Mouse (Mus musculus) frontal cortex, postnatal 36 days (tissue): Measurements from ENCODE around the gene Ccnt1.
"Not testable (repeated sequence)": the region's sequence is repeated elsewhere in the genome, so short reads cannot be mapped to it uniquely, and the experiment has no call there.

Source experiments
- DNase-seq, 2 experiments: peaks; one replicate each; pipeline ENCODE4 v3.0.0; 2022; ENCODE audit warnings: low spot score in 2 of 2

Gene Ccnt1

DNA sequence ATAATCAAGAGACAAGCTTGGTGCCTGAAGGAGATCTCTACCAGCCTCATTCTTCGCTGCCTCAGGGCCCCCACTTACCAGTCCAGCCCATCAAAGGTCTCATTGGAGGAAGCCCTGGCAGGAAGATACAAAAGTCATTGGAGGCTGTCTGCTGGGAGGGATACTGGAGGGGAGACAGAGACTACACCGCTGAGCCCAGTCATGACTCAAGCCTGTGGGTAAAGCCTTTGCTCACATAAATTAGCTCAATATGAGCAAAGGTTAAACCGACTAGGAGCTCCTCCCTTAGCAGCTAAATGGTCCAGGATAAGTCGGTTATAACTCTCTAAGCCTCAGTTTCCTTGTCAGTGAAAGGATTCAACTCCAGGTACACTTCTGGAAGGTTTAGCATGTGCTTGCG is 24.3 kb upstream of the Ccnt1 start:
- no peak for DNase-seq

DNA sequence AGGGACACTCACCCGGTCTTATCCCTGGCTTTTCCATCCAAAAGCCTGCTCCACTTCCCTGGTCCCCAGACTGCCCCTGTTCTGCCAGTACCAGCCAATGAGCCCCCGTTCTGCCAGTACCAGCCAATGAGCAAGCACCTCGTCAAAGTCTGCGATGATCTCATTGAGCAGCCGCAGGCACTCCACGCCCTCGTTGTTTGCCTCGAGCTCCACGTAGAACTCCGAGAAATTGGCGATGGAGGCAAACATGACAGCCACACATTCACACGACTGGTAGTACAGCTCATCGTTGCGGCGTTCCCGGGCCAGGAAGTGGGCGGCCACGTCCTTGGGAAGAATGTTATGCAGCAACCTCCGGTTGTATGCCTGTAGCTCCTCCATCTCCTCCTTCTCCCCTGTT is 23.5 kb upstream of the Ccnt1 start:
- peak; percentile 48 to 51 for DNase-seq

DNA sequence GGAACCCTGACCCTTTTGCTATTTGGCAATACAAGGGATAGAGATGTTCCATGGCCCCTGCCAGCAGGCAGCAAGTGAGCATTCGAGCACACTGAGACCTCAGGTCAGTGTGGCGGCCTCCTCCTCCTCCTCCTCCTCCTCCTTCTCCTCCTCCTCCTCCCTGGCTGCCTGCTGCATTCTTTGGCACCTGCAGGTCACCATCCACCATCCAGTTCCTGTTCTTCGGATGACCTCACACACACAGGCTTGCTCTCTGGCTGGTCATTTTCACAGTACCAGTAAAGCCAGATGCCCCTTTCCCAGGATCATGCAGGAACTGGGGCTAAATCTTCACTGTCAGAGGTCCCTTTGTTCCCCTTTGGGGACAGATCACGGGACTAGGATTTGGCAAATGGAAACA is 20.7 kb upstream of the Ccnt1 start:
- no peak for DNase-seq

DNA sequence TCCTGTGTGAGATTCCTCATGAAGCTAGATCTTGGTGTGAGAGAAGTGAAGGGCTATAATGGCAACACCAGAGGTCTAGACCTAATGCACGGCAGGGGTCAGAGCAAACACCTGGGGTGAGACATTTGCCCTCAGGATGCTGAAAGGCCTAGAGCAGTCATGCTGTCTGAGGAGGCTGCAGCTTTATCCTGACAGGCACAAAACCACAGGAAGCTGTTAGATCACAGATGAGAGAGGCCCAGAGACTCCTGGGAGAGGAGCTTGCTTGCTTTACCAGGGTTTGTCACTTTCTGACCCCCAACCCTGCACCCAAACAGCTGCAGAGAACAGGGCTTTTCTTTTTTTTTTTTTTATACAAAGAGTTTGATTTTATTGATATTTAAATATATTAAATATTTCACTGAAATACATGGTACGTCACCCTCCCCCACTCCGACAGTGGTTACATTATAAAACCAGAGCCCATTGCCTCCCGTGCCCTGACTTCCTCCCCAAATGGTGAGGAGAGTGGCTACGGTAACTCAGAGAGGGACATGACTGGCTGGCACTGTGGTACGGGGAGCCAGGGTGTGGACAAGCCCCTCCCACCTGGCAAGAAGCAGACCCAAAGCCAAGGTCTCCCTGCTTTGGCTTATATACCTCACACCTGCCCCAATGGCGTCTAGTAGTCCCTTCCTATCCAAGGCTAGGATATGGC is 19.1 kb upstream of the Ccnt1 start:
- DNase-seq, result no peak

DNA sequence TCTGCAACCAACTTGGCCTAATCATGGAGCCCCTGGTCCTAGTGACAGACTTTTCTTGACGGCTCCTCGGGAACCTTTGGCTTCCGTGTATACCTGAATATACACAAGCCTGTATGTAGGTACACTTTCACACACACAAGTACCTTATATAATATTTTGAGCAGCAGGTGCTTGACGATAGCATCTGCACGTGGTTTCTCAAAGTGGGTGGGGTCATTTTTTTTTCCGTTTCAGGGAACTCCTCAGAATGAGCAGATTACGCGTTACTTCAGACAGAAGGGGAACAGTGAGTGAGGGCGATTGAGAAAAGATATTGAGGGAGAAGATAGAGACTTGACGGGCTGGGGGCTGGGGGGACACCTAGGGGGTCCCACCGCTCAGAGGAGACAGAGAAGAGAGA is 17.0 kb upstream of the Ccnt1 start:
- DNase-seq, result no peak

DNA sequence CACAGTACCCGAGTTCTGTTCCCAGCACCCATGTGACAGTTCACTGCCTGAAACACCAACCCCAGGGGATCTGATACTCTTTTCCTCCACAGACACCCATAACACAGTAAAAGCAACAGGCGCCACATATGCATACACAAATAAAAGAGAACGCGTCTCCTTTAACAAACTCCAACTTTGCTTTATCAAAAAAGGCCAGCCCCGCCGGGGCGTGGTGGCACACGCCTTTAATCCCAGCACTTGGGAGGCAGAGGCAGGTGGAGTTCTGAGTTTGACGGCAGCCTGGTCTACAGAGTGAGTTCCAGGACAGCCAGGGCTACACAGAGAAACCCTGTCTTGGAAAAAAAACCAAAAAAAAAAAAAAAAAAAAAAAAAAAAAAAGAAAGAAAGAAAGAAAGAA is 15.4 kb upstream of the Ccnt1 start:
- not testable (repeated sequence) for DNase-seq

DNA sequence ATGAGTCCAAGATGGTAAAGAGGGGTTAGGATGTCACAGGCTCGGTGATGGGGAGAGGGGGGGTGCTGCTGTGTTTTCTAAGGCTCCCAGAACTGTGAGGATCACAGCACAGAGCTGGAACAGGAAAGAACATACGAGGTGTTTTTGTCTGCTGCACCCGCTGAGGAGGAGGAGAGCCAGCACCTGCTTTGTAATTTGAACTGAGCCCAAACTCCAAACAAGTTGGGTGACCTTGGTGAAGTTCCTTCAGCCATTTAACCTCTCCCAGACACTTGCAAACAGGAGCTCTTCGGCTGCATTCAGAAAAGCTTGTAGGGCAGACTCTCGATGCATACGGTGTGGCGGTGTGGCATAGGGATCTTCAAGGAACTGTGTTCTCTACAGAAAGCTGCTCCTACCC is 14.7 kb upstream of the Ccnt1 start:
- DNase-seq, result no peak

DNA sequence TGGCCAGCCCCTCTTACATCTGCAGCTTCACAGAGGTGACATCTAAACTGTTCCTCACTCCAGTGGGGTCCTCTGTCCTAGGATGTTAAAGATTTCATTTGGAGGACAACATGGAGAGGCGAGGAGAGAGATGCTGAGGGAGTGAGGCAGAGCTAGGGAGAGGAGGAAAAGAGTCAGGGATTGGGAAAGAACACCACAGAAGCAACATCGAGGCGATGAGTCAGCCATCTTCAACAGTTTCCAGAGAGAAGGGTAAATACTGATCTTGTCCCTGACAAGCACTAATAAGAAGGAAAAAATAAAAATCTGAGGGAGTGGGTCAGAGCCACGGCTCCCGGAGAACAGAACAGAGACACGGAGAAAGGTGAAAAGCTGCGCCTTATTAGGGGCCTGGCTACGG is 12.3 kb upstream of the Ccnt1 start:
- DNase-seq, result no peak

DNA sequence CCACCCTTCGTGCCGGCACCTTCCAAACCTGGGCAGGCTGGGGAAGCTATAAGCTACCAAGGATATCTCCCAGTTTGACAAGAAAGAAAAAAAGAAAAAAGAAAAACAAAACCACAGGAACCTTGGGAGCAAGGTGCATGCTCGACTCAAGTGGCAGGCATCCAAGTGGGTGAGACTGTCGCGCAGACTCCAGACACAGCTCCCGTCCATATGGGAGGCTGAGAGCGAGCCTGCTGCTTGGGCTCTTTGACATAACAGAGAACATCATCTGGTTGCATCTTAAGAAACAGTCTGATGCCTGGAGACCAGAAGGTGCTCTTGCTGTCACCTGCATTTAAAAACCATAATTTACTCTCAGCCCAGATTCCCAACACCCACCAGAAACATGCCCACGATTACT is 11.7 kb upstream of the Ccnt1 start:
- DNase-seq, result peak in 1 of 2 experiments; percentile 22

DNA sequence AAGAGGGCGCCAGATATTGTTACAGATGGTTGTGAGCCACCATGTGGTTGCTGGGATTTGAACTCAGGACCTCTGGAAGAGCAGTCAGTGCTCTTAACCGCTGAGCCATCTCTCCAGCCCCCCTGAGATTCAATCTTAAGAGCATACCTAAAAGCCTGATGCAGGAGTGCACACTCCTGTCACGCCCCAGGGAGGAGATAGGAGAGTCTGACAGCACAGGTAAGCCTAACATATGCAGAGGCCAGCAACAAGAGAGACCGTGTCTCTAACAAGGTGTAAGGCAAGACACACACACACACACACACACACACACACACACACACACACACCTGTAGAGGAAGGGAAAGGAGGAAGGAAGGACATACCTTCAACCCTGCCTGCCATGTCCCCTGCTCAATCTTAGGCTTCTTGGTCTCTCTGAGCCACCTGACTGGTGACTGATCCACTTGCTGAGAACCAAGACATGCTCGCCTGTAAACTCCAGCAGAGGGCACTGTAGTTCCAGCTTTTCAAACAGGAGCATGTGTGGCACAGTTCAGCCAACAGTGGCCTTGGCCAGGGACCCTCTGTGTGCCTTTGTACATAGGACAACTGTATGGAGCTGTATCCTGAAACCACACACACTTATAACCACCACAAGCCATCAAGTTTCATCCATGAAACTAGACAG is 9.2 kb upstream of the Ccnt1 start:
- peak; percentile 63 to 84 for DNase-seq

DNA sequence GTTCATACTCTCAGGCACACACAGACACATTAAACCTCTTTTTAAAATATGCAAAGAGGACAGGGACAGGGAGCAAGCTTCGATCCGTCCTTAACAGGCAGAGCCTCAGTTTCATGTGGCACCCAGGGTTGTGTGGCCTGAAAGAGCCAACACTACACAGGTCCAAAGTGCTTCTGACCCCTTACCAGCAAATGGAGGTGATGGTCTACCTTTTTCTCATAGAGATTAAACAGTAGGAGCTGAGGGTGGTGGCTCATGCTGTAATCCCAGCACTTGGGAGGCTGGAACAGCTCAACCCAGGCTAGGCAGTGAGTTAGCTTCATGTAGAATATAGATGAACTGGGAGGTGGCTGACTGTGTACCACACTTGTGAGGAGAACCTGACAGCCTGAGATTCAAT is 8.6 kb upstream of the Ccnt1 start:
- DNase-seq, result no peak

DNA sequence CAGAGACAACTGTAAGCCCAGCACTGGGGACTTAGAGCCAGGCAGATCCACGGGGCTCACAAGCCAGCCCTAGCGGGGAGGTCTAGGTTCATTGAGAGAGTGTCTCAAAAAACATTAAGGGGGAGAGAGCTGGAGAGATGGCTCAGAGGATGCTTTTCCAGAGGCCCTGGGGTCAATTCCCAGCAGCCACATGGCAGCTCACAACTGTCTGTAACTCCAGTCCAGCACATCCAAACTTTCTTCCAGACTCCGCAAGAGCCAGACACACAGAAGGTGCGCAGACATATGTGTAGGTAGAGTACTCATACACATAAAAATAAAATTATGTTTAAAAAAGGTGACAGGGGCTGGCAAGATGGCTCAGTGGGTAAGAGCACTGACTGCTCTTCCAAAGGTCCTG is 2.6 kb upstream of the Ccnt1 start:
- DNase-seq, result no peak

DNA sequence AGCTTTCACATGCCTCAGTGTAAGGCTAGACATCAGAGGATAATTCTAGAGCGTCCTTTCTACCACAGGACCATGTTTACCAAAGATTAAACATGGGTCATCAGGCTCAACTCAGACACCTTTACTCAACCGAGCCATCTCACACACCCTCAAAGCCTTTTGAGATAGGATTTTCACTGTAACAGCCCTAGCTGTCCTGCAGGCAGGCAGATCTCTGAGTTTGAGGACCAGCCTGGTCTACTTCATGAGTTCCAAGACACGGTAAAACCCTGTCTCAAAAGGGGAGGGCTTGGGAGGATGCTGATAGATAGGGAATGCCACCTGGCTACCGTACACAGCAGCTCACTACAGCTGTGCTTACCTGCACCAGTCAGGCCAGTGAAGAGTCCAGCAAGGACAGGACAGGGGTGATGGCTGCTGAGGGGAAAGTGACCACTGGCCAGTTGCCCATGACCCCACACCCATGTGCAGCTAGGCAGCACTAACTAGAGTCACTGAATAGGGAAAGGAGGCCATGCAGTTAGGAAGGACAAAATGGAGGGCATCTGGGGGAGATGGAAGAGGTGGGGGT is 843 bp downstream of the Ccnt1 start:
- no peak for DNase-seq

DNA sequence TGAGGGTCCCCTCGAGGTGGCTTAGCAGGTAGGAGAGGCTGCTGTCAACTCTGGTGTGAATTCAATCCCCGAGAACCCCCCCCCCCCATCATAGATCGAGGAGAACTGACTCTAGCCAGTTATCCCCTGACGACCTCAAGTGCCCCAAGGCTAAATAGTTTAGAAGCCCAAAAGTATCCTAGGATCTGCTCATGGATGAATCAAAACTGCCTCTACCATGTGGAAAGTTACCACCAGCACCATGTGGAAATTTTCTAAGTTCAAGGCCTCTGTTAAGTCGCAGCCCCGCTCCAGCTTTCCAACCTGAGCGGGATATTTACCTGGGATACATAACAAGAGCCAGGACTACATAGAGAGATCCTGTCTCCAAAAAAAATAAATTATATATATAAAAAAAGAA is 1.5 kb downstream of the Ccnt1 start:
- DNase-seq, result no peak

DNA sequence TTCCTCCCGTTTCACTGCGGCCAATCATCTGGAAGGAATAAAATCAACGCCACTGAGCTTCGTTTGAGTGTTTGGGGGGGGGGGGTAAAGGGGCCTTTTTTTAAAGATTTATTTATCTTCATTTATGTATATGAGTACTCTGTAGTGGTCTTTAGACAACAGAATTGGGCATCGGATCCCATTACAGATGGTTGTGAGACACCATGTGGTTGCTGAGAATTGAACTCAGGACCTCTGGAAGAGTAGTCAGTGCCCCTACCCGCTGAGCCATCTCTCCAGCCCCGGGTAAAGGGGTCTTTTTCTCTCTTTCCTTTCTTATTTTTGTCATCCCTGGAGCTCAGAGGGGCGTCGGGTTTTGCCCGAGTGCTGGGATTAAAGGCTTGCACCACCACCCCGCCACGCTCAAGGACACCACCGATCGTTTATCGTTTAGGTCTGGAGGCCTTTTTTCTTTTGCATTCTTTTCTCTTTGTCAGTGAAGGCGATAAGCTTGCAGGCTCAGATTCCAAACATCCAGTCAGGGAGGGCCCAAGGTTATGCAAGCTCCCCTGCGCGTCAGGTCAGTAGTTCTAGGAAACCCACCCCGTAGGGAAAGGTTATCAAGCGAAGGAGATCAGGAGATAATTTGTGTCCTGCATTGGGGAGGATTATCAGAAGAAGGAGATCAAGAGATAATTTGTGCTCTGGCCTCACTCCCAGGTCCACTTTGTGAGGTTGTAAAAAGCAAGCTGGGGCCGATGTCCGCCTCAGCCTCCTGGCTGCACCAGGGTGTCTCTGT is 2.3 kb downstream of the Ccnt1 start:
- DNase-seq, result no peak

DNA sequence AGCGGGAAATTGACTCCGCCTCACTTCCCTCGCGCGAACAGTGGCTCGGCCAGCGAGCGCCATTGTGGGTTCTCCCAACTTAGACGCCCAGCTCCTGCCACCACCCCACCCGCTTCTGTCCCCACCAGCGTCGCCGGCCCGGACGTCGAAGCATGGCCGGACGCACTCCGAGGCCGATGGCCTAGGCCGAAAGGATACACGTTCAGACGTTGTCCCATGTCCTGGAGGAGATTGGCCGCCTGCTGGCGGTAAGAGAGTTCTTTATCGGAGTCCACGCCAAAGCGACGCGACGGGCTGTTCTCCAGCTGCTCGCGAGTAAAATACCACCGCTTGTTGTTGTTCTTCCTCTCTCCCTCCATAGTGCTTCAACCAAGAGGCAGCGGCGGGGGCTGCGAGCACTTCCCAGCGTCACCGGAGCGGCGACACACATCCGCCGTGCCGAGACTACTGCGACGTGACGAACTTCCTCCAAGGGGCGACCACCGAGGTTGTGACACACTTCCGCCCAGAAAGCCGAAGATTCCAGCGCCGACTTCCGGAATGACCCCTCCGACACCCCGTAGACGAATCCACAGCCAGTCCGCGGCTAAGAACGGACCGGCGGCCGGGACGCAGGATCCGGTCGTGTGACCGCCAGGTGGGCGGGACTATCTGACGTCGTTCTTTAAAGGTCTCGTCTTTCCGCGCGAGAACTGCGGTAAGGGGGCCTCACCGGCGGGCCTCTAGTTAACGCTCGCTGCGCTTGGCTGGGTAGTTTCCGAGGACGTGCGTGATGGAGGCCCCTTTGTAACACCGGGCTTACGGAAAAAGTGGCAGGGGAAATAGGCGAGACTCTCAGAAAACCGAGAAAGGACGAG is 3.2 kb downstream of the Ccnt1 start:
- DNase-seq, result peak; percentile 100

DNA sequence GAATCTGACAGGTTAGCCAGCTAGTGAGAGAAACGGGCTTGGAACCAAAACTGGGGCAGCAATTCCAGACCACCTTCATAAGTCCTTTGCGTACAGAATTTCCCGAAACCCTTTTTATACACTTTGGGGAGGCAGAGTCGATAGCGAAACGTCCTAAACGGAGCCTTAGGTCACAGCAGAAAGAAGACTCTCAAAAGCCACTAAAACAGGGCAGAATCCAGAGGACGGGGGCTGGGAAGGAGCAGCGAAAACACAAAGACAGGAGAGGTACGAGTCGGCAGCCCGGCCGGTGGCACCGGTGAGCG is 3.8 kb downstream of the Ccnt1 start:
- no peak for DNase-seq

DNA sequence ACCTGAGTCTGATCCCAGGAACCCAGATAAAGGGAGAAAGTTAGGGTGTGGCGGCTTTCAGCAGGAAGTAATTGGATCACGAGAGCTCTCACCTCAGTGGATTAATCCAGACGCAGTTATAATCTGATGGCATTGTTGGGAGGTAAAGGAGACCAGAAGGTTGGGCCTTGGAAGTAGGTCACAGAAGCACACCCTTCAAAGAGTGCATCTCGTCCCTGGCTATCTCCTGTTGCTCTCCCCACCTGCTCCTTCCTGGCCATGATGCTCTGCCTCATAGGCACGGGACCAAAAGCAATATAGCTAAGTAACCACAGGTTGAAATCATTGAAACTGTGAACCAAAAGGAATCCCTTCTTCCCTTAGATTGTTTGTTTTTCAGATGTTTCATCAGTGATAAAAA is 13.5 kb downstream of the Ccnt1 start:
- no peak for DNase-seq

DNA sequence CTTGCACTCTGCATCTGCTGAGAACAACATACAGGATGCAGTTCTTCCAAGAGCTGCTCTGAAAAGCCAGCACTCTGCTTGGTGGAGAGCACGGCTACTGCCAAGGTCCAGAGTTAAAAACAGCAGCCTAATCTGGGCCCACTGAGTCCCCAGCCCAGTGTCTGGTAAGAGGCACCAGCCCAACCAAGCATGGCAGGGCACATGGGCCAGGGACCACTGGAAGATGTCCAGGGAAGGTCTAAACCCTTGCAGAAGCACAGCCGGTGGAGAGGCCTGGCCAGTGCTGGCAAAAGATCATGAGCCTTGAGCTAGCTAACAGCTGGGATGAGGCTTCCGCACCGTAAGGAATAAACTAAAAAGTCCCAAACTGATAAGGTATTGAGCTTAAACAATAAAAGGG is 14.8 kb downstream of the Ccnt1 start:
- DNase-seq, result no peak

DNA sequence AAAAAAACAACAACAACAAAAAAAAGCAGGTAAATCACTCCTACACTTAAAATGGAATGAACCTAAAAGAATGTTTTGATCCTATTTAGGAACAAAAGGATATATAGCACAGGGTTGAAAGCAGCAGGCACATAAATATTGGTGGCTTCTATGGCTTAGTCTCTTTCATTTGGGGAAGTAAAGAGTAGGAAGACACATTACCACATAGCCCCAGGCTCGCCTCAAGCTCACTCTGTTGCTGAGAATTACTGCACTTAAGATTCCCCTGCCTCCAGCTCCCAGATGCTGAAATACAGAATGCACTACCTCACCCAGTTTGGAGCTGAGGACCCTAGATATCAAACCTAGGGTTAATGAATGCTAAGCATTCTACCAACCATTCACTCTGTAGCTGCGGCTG is 18.0 kb downstream of the Ccnt1 start:
- DNase-seq, result no peak

DNA sequence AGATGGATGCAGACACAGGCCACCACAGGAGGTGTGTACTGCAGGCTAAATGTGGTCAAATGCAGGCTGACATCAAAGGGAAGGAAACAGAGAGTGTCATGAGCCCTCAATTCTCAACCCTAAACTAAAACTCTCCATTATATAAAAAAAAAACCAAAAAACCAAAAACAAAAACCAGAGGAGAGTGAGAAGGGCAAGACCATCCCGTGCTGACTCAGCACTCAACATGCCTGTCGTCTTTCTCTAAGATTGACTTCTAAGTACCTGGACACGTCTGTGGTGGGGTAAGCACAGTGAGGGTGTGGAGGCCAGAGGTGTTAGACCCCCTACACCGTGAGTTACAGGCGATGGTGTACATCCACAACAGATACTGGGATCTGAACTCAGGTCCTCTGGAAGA is 23.9 kb downstream of the Ccnt1 start:
- no peak for DNase-seq

DNA sequence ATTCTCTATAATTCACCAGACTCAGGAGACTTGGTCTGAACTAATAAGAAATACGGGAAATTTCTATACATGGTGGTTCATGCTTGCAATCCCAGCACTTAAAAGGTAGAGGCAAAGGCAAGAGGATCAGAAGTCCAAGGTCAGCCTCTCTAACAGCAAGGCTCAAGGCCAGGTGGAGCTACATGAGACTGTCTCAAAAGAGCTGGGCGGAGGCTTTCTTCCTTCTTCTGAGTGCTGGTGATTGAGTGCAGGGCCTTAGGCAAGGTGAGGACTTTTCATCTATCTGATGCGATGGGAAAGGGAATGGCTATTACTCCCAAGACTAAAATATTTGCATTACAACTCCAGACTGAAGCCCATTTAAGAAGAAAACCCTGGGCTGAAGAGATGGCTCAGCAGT is 25.6 kb downstream of the Ccnt1 start:
- DNase-seq, result no peak
